Mouse (Mus musculus) thymus, postnatal 0 days (tissue): ENCODE measurements around the gene Bcl2. TPM values are rescaled to one million over a fixed set of nuclear protein-coding genes. Genes with fewer than 3 reads are reported as not detected.

Experiments used
- DNase-seq: peaks from one replicate; pipeline ENCODE4 v3.0.0-alpha.2; 2015; ENCODE audit warnings: low spot score
- polyA plus RNA-seq: library from polyadenylated mRNA; unstranded; fragments of >200 nt; fragmentation: Nextera tagmentation; extraction: Ambion mirVana; gene quantifications from 2 replicates; pipeline ENCODE4 v1.2.1, GENCODE M21; 2015

The Bcl2 gene
- polyA plus RNA-seq, 1 experiment from 2014 or later, result 24.9 TPM

GRCm38 (mm10) chr1:106587866-106588470, 126.1 kb downstream of the Bcl2 start:
- DNase-seq, result no peak

GRCm38 (mm10) chr1:106586761-106587160, 127.3 kb downstream of the Bcl2 start:
- DNase-seq, result no peak

GRCm38 (mm10) chr1:106585349-106585748, 128.7 kb downstream of the Bcl2 start:
- DNase-seq, result no peak

- DNase-seq, result no peak
These were observed 129.2 kb downstream of the Bcl2 start for GRCm38 (mm10) chr1:106584824-106585223.

GRCm38 (mm10) chr1:106584273-106584672, 129.8 kb downstream of the Bcl2 start:
- no peak for DNase-seq

GRCm38 (mm10) chr1:106583245-106584241, 130.5 kb downstream of the Bcl2 start:
- DNase-seq, result no peak

- no peak for DNase-seq
These were observed 131.3 kb downstream of the Bcl2 start for GRCm38 (mm10) chr1:106582810-106583209.

GRCm38 (mm10) chr1:106581812-106582211, 132.3 kb downstream of the Bcl2 start:
- no peak for DNase-seq

- DNase-seq, result no peak
These were observed 134.3 kb downstream of the Bcl2 start for GRCm38 (mm10) chr1:106579768-106580167.

GRCm38 (mm10) chr1:106572506-106572905, 141.6 kb downstream of the Bcl2 start:
- no peak for DNase-seq

GRCm38 (mm10) chr1:106570870-106571269, 143.2 kb downstream of the Bcl2 start:
- DNase-seq, result no peak

- no peak for DNase-seq
These were observed 143.7 kb downstream of the Bcl2 start for GRCm38 (mm10) chr1:106570366-106570765.

- no peak for DNase-seq
These were observed 144.4 kb downstream of the Bcl2 start for GRCm38 (mm10) chr1:106569674-106570073.

GRCm38 (mm10) chr1:106568868-106569267, 145.2 kb downstream of the Bcl2 start:
- no peak for DNase-seq

- DNase-seq, result no peak
These were observed 146.6 kb downstream of the Bcl2 start for GRCm38 (mm10) chr1:106567506-106567905.

GRCm38 (mm10) chr1:106566120-106567086, 147.7 kb downstream of the Bcl2 start:
- no peak for DNase-seq

- DNase-seq, result no peak
These were observed 148.8 kb downstream of the Bcl2 start for GRCm38 (mm10) chr1:106565238-106565637.

- no peak for DNase-seq
These were observed 149.6 kb downstream of the Bcl2 start for GRCm38 (mm10) chr1:106564436-106564835.

GRCm38 (mm10) chr1:106562751-106563150, 151.3 kb downstream of the Bcl2 start:
- DNase-seq, result no peak

- DNase-seq, result no peak
These were observed 152.9 kb downstream of the Bcl2 start for GRCm38 (mm10) chr1:106561085-106561760.

- no peak for DNase-seq
These were observed 154.0 kb downstream of the Bcl2 start for GRCm38 (mm10) chr1:106560105-106560504.
